Mouse (Mus musculus) E14TG2a.4 (cell line): Measurements from ENCODE around the gene Krtap9-5.

ENCODE experiments used
- CTCF ChIP-seq: conservative IDR thresholded peaks from 2 replicates; pipeline ENCODE4 v1.5.1; 2014; ENCODE audit warnings: low read length
- NANOG ChIP-seq: IDR thresholded peaks from 2 replicates; pipeline ENCODE4 v1.6.1; 2014; ENCODE audit warnings: borderline replicate concordance, low read length, mixed read lengths

DNA sequence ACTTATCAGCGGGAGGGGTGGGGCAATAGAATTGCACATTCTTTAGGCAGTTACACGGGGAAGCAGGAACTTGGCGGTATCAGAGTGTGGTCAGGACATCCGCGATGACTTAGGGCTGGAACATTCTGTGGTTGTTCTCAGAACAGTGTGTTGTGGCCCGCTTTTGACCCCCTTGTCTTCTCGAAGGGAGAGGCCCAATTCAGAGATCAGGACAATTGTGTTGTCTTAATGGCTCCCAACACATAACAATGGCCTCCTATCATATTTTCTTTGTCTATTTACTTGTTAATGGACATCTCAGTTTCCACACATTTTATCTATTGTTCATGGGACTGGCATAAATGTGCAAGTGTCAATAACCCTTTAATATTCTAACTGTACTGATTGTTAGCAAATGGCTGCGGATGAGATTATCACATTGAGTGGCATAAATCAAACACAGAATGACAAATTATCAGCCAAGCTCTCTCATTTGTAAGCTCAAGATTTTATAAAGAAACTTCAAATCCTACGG lies 10.5 kb upstream of the Krtap9-5 start:
- TF ChIP-seq CTCF (no peak), NANOG (peak; percentile 97)
